Mouse (Mus musculus) heart, embryonic 12.5 days (tissue): ENCODE data around the gene Arih2. TPM values are rescaled to one million over a fixed set of nuclear protein-coding genes. Genes with fewer than 3 reads are reported as not detected.
A peak's percentile ranks its signal among the peaks of the same experiment; 100 is the strongest.

ENCODE experiments used
- ATAC-seq: fragments of 200-750 bp; cut with Nextera tagmentation; 2 replicates; pipeline ENCODE4 v1.8.0; 2017; ENCODE audit warnings: moderate TSS enrichment, moderate library complexity; ENCODE audit not compliant: insufficient number of reproducible peaks, low FRiP score
- H3K27ac ChIP-seq: fragments of 300-500 bp; sonication (generic); 2 replicates; pipeline ENCODE4 v1.5.1; 2016; ENCODE audit warnings: mild to moderate bottlenecking, moderate library complexity; ENCODE audit not compliant: poor library complexity, severe bottlenecking
- H3K27me3 ChIP-seq: fragments of 300-500 bp; sonication (generic); replicated peaks from 2 replicates; pipeline ENCODE4 v1.6.1; 2016; ENCODE audit warnings: mild to moderate bottlenecking, moderate library complexity
- H3K36me3 ChIP-seq: fragments of 300-500 bp; sonication (generic); 2 replicates; pipeline ENCODE4 v1.6.1; 2016; ENCODE audit warnings: mild to moderate bottlenecking, moderate library complexity
- H3K4me1 ChIP-seq: fragments of 300-500 bp; sonication (generic); replicated peaks from 2 replicates; pipeline ENCODE4 v1.6.1; 2016; ENCODE audit warnings: mild to moderate bottlenecking
- H3K4me2 ChIP-seq: fragments of 300-500 bp; sonication (generic); 2 replicates; pipeline ENCODE4 v1.6.1; 2016; ENCODE audit warnings: mild to moderate bottlenecking, moderate library complexity
- H3K4me3 ChIP-seq: fragments of 300-500 bp; sonication (generic); 2 replicates; pipeline ENCODE4 v1.5.1; 2016; ENCODE audit warnings: mild to moderate bottlenecking
- H3K9ac ChIP-seq: fragments of 300-500 bp; sonication (generic); 2 replicates; pipeline ENCODE4 v1.6.1; 2016; ENCODE audit warnings: mild to moderate bottlenecking, moderate library complexity
- H3K9me3 ChIP-seq: fragments of 300-500 bp; sonication (generic); replicated peaks from 2 replicates; pipeline ENCODE4 v1.6.1; 2016; ENCODE audit warnings: mild to moderate bottlenecking, moderate library complexity
- WGBS: fragments of 180-500 bp; shearing (Covaris S2); methylation state at CpG from one replicate; pipeline ENCODE4 v1.1.7; 2016; 5-methylcytosine and 5-hydroxymethylcytosine counted together
- polyA plus RNA-seq: library from polyadenylated mRNA; unstranded; fragments of >200 nt; fragmentation: Nextera tagmentation; extraction: Ambion mirVana; gene quantifications from 2 replicates; pipeline ENCODE4 v1.2.1, GENCODE M21; 2016

Arih2 gene
- polyA plus RNA-seq: 49.1 and 49.7 TPM in 2 replicates

- H3K4me3 ChIP-seq: peak within 1 kb of the TSS; percentile 90
- under 1% methylated on average over 110 of the region's 112 CpGs for WGBS
- H3K27me3 ChIP-seq: no peaks in the 10 kb centered on the region
- peak within 1 kb of the TSS; percentile 93 for H3K9ac ChIP-seq
- peak; percentile 97 for ATAC-seq
- peak within 1 kb of the TSS; percentile 84 for H3K4me2 ChIP-seq
- peak within 1 kb of the TSS; percentile 93 for H3K27ac ChIP-seq
- no peaks in the 10 kb centered on the region for H3K9me3 ChIP-seq
- peaks cover 18% of the 10 kb centered on the region for H3K4me1 ChIP-seq
- H3K36me3 ChIP-seq: 0 out of 2 replicates have a peak, but pooled peaks cover 3% of the 10 kb centered on the region
Observed at GRCm38 (mm10) chr9:108648611-108649560, at the start of gene Arih2. TSS of gene Arih2 (minus strand) at chr9:108649386.

- Histone ChIP-seq H3K36me3 (peaks cover 4% of the 10 kb centered on the region; the same call in 1 of the 2 replicates), H3K27ac (no peak overlapping the region), H3K4me2 (0 out of 2 replicates have a peak overlapping the region, but pooled peaks have one; percentile 22), H3K4me3 (no peak overlapping the region), H3K4me1 (peaks cover 15% of the 10 kb centered on the region), H3K9ac (no peak overlapping the region), H3K9me3 (no peaks in the 10 kb centered on the region), H3K27me3 (no peaks in the 10 kb centered on the region)
- WGBS: 67% methylated on average over 1 of the region's 1 CpGs
- no peak for ATAC-seq
Observed at GRCm38 (mm10) chr9:108694533-108694932, 45.3 kb upstream of the Arih2 start.

GRCm38 (mm10) chr9:108693946-108694345 is 44.8 kb upstream of the Arih2 start:
- Histone ChIP-seq H3K27ac (no peak overlapping the region), H3K36me3 (peaks cover 4% of the 10 kb centered on the region; the same call in 1 of the 2 replicates), H3K9me3 (no peaks in the 10 kb centered on the region), H3K27me3 (no peaks in the 10 kb centered on the region), H3K9ac (no peak overlapping the region), H3K4me2 (peak overlapping the region; percentile 22), H3K4me3 (no peak overlapping the region), H3K4me1 (peaks cover 15% of the 10 kb centered on the region)
- ATAC-seq: no peak
- 81% methylated on average over 4 of the region's 4 CpGs for WGBS

GRCm38 (mm10) chr9:108692226-108693041 is 43.2 kb upstream of the Arih2 start:
- peak overlapping the region; percentile 52 for H3K27ac ChIP-seq
- peaks cover 19% of the 10 kb centered on the region for H3K4me1 ChIP-seq
- H3K4me2 ChIP-seq: peak overlapping the region; percentile 96
- H3K36me3 ChIP-seq: no peaks in the 10 kb centered on the region; the same call in 1 of the 2 replicates
- H3K27me3 ChIP-seq: no peaks in the 10 kb centered on the region
- under 1% methylated on average over 92 of the region's 92 CpGs for WGBS
- peak; percentile 60 for ATAC-seq
- H3K9ac ChIP-seq: peak overlapping the region; percentile 82
- no peaks in the 10 kb centered on the region for H3K9me3 ChIP-seq
- H3K4me3 ChIP-seq: peak overlapping the region; percentile 76

- peak overlapping the region; percentile 96 for H3K4me2 ChIP-seq
- H3K27me3 ChIP-seq: no peaks in the 10 kb centered on the region
- ATAC-seq: peak; percentile 89
- H3K27ac ChIP-seq: peak overlapping the region; percentile 52
- no peaks in the 10 kb centered on the region; the same call in 1 of the 2 replicates for H3K36me3 ChIP-seq
- peak overlapping the region; percentile 76 for H3K4me3 ChIP-seq
- no peaks in the 10 kb centered on the region for H3K9me3 ChIP-seq
- peaks cover 21% of the 10 kb centered on the region for H3K4me1 ChIP-seq
- WGBS: under 1% methylated on average over 41 of the region's 42 CpGs
- peak overlapping the region; percentile 82 for H3K9ac ChIP-seq
Observed at GRCm38 (mm10) chr9:108691846-108692225, 42.6 kb upstream of the Arih2 start.

GRCm38 (mm10) chr9:108691371-108691770 is 42.2 kb upstream of the Arih2 start:
- H3K9me3 ChIP-seq: no peaks in the 10 kb centered on the region
- H3K27ac ChIP-seq: no peak overlapping the region
- H3K4me2 ChIP-seq: peak overlapping the region; percentile 96
- H3K27me3 ChIP-seq: no peaks in the 10 kb centered on the region
- peaks cover 26% of the 10 kb centered on the region for H3K4me1 ChIP-seq
- no peak; the same call in 1 of the 2 replicates for ATAC-seq
- peak overlapping the region; percentile 76 for H3K4me3 ChIP-seq
- 64% methylated on average over 8 of the region's 8 CpGs for WGBS
- no peaks in the 10 kb centered on the region; the same call in 1 of the 2 replicates for H3K36me3 ChIP-seq
- H3K9ac ChIP-seq: peak overlapping the region; percentile 82

- Histone ChIP-seq H3K9ac (no peak overlapping the region), H3K36me3 (no peaks in the 10 kb centered on the region; the same call in 1 of the 2 replicates), H3K9me3 (no peaks in the 10 kb centered on the region), H3K4me2 (no peak overlapping the region), H3K27ac (no peak overlapping the region), H3K4me1 (peaks cover 29% of the 10 kb centered on the region), H3K4me3 (no peak overlapping the region), H3K27me3 (no peaks in the 10 kb centered on the region)
- 80% methylated on average over 6 of the region's 6 CpGs for WGBS
- no peak for ATAC-seq
Observed at GRCm38 (mm10) chr9:108690914-108691313, 41.7 kb upstream of the Arih2 start.

- Histone ChIP-seq H3K9ac (no peak overlapping the region), H3K27ac (no peak overlapping the region), H3K36me3 (peaks cover 5% of the 10 kb centered on the region), H3K4me1 (peaks cover 29% of the 10 kb centered on the region), H3K27me3 (no peaks in the 10 kb centered on the region), H3K4me3 (no peak overlapping the region), H3K9me3 (no peaks in the 10 kb centered on the region), H3K4me2 (no peak overlapping the region)
- 83% methylated on average over 1 of the region's 1 CpGs for WGBS
- ATAC-seq: no peak
Observed at GRCm38 (mm10) chr9:108689993-108690392, 40.8 kb upstream of the Arih2 start.

GRCm38 (mm10) chr9:108689106-108689505 is 39.9 kb upstream of the Arih2 start, which contains the start of gene Prkar2a:
TSS of gene Prkar2a (plus strand) at chr9:108689314.
- Histone ChIP-seq H3K9ac (no peak within 1 kb of the TSS), H3K4me2 (no peak within 1 kb of the TSS), H3K27ac (no peak within 1 kb of the TSS), H3K9me3 (no peaks in the 10 kb centered on the region), H3K27me3 (no peaks in the 10 kb centered on the region), H3K4me1 (peaks cover 27% of the 10 kb centered on the region), H3K4me3 (no peak within 1 kb of the TSS), H3K36me3 (peaks cover 8% of the 10 kb centered on the region)
- ATAC-seq: no peak
- WGBS: 88% methylated on average over 1 of the region's 1 CpGs

GRCm38 (mm10) chr9:108688451-108688850 is 39.3 kb upstream of the Arih2 start:
- no peaks in the 10 kb centered on the region for H3K27me3 ChIP-seq
- H3K27ac ChIP-seq: no peak overlapping the region
- H3K4me3 ChIP-seq: no peak overlapping the region
- WGBS: 75% methylated on average over 9 of the region's 9 CpGs
- no peaks in the 10 kb centered on the region for H3K9me3 ChIP-seq
- H3K36me3 ChIP-seq: peaks cover 12% of the 10 kb centered on the region
- H3K9ac ChIP-seq: no peak overlapping the region
- H3K4me2 ChIP-seq: no peak overlapping the region
- H3K4me1 ChIP-seq: peaks cover 21% of the 10 kb centered on the region
- no peak for ATAC-seq
